Mouse (Mus musculus): ENCODE measurements around the gene Phgdh.
A peak's percentile ranks its signal among the peaks of the same experiment; 100 is the strongest.

The Phgdh gene

DNA sequence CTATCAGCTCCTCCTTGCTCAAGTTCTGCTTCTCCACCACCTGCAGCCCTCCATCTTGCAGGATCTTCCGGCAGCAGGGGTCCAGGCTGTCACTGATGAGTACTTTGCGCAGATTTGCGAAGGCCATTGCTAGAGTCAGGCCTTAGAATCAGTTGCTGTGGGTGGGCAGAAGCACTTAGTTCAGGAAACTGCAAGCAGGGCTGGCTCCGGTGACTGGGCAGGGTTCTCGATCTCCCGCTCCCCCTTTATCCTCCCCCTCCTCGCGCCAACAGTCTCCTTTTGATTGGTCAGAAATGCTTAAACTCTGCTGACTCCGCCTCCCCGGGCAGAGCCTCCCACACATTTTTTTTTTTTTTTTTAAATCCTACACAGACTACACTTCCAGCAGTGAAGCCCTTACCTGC, at the start of gene Phgdh:
Gene Phgdh, minus strand, starts transcription at position 285 of the 404 bp plus-strand sequence.
- peak; percentile 70 to 71 for DNase-seq

DNA sequence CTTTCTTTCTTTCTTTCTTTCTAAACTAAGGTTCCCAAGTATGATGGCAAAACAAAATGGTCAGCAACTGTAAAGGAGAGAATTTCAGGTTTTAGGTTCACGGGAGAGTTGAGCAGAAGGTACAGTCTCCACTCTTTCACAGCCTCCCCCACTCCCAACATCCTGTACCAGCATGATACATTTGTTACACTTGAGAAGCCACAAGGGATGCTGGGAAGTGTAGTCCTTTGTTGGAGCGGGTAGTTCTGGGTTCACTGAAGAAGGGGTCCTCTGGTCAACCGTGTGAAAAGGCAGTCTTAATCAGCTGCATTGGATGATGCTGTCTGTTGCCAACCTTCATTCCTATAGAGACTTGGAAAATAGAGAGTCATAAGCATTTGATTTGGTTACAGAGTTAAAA, 49.5 kb upstream of the Phgdh start:
- no peak for DNase-seq

DNA sequence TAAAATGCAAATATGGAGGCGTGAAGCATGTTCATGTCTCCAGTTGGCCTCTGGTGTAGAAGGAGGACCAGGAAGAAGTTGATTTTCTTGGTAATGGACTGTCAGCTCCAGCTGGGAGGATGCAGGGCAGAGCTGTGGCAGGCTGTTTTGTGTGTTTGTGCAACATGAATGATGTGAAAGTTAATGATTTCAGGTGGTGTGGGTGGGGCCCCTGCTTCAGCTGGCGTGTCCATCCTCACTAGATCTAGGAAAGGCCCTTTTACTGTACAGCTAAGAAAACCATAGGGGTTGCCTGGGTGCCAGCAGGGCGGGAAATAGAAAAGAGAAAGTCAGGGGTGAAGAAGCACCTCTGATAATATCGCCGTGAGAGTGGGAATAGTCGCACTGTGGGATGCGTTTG, 48.0 kb upstream of the Phgdh start:
- no peak for DNase-seq

DNA sequence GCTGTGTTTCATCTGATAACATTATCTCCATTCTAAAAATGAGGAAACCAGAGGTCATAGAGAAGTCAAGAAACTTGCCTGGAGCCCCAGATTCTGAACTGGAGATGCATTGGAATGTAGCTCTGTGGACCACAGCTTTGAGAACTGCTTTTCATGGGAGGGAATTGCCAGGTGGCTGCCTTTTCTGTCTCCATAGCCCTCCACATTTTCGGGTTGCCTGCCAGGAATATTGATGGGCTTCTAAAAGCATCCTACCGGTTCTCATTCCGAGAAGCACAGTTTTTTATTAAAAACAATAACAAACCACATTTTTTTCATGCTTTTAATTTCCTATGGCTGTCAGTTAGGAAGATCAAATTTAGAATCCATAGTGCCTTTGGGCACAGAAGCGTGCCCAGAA, 47.3 kb upstream of the Phgdh start:
- DNase-seq = no peak

DNA sequence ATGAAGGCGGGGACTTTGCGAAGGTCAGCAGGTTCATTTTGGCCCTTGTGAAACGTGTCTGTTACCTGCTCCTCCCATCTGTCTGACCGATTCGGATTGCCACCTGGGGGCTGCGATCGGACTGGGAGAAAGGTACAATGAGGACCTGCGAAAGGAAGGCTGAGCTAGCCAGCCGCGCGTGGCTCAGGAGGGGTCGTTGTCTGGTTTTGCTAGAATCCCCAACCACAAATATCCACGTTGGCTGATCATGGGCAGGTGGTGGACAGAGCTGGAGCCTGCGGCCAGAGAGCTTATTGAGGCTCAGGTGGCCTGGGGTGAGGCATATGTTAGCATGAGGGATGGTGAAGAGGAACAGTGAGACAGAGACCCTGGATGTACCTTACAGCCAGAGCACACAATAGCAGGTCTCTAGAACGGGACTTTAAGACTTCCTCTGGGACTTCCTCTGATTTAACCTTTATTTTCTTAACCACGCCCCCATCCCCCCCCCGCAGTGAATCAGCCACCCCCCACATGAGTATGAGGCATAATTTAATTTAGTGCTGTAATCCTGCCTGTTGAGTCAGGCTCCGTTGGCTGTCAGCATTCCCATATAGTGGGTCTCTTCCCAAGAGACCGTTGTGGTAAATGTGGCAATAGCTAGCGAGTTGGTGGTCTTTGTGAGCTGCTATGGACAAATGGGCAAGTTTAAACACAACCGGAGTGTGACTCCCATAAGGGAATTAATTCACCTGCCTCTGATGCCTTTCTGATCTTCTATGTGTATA, 43.4 kb upstream of the Phgdh start:
- DNase-seq = no peak

DNA sequence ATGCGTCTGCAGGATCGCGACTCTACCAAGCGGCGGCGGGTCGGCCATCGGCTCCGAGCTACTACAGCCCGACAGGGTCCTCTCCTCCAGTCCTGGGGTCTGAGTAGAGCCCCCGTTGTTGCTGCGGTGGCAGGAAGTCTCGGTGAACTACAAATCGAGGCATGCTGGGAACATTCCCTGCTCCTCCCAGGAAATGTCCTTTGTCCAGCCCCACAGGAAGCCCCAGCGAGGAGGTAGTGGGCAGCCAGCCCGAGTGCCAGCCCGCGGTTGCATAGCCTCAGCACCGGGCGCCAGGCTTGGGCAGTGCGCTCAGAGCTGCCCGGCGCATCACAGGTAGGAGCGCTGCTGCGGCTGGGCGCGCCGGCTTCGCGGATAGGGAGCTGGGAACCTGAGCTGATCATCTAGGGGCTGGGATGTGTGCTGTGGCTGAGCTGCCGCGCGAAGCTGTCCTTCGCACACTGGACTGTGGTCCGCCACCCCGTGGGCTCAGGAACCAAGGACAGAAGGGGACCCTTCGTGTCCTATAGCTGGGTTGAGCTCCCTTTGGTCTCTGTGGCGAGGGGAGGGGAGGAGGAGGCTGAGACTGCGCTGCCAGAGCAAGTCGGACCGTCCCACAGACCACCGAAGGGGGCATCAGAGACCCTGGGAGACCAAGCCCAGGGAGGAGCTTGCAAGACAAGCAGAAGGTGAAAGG, 42.6 kb upstream of the Phgdh start, which contains the start of gene Zfp697:
Gene Zfp697, plus strand, starts transcription at position 216 of the 694 bp plus-strand sequence.
- peak; percentile 83 to 88 for DNase-seq

DNA sequence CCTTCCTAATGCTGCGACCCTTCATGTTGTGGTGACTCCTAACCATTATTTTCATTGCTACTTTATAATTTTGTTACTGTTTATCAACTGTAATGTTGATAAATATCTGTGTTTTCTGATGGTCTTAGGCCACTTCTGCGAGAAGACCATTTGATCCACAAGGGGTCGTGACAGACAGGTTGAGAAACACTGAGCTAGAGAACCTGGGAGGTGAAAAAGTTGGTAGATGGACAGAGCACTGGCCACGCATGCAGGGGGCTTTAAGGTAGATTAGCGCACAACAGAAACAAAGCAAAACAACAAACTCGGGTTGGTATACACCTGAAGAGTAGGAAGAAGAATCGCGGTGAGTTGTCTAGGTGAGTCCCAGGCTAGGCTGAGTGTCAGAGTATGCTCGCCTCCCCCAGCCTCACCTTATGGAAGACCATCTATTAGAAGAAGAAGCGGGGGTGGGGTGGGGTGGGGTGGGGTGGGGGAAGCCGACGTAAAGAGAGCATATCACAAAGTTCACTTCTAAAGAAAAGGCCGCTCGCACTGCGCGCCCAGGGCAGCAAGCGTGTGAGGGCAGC, 42.0 kb upstream of the Phgdh start:
- no peak for DNase-seq

DNA sequence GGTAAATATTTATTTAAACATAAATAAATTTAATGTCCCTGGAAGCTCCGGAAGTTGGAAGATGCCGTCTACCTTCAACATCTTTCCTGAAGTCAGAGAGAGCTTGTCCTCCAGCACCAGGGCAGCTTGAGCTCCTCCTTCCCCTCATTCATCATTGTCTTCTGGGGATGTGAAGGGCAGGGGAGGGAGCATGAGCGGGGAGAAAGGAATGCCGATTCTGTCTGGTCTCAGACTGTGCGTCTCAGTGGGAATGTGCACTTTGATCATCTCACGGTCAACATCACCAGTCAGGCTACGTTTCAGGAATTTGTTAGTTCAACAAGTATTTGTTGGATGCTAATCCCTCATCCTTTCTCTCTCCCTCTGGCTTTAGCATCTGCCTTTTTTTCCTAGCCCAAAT, 39.4 kb upstream of the Phgdh start:
- DNase-seq = peak in 1 of 2 experiments; percentile 39

DNA sequence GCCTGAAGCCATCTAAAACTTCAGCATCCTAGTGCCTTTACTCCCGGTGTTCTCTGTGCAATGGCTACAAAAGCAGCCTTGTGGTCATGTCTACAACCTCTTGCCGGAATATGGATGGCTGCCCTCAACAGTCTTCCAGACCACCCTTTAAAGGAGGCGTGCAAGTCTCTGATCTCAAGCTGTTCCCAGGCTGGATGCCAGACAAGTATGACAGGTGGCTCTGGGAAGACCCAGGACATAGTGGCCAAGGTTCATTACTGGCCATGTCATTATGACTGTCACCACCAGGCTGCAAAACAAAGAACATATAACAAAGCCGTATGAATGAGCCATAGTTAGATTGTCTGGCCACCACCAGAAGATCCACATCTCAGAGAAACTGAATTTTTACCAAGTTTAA, 38.5 kb upstream of the Phgdh start:
- no peak for DNase-seq

DNA sequence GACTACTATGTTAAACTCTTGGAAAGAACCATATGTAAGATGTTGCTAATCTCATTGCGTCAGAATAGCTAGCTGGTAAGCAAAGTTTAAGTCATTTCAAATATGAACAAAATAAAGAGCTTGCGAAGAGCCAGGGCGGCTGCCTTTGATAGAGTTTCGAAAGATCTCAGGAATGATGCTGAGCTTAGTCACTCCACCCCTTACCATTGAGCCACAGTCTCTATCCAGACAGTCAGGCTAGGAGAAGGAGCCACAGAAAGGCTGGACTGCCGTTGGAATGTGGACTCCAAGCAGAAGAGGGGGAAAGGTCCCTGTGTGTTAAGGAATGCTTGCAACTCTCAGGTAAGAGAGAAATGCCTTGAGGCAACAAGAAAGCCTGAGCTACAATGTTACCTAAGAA, 35.2 kb upstream of the Phgdh start:
- DNase-seq = no peak

DNA sequence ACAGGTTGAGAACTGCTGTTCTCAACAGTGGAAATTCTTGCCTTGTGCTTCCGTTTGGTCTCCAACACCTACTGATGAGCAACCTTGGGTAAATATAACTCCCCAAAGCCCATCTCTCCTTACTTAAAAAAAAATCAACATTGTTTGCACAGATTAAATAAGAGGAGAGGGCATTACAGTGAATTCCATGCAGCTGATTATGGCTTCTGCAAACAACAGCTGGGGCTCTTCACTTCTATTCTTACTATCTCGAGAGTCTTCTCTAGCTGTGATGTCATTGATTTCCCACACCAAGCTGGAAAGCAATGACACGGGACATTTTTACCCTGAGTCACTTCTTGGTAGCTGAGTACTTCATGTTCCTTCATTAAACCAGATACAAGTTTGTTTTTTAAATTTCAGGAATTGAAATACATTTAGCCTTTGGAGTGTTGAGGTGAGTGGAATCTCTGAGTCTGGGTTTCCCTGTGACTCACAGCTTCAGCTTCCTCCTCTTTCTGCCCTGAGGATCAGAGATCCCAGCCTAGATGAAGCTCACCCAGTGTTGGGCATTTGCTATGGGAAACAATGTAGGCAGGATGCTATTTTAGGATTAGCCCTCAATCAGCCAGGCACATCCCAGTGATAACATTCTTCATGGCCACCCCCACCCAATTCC, 34.4 kb upstream of the Phgdh start:
- peak; percentile 53 to 72 for DNase-seq

DNA sequence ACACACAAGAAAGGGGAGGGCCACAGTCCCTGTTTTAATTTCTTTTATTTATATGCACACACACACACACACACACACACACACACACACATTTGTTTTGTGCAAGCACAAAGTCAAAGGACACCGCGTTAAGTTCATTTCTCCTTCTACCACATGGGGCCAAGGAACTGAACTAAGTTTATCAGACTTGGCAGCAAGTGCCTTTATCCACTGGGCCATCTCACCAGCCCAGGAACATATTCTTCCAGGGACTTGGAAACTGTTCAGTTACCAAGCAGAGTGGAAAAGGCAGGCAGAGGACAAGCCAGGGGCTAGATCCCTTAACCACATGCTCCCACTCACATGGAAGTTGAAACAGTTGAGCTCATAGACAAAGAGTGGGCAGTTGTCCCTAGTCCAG, 29.0 kb upstream of the Phgdh start:
- no peak for DNase-seq

DNA sequence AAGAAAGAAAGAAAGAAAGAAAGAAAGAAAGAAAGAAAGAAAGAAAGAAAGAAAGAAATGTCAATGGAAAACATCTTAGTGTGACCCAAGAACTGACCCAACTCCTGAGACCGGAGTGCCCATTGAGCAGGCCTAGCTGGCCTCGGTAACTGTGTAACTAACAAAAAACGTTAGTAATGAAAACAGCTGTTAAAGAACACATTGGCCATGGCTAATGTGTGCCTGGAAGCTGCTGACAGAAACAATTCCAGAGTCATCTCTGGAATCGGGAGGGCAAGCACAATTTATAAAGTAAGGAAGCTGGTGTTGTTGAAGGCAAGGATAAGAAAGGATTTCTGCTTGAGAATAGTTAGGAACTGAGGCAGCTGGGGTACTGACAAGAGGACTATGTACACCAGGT, 28.5 kb upstream of the Phgdh start:
- DNase-seq = no peak

DNA sequence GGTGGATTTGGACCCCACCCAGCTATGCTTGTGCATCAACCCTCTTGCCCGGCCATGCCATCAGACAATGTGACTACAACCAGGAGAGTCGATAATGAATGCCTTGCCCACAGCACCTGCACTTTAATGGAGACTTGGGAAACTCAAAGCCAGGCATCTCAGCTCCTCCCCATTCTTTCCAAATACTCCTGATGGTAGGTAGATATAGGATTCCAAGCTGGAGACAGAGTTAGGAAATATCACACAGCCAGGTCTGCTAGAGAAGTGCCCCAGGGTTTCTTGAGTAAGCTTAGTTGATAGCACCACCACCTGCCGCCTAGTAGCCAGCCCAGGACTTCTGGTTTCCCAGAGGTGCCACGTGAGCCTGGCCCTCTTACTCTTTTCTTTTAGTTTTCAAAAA, 27.0 kb upstream of the Phgdh start:
- no peak for DNase-seq

DNA sequence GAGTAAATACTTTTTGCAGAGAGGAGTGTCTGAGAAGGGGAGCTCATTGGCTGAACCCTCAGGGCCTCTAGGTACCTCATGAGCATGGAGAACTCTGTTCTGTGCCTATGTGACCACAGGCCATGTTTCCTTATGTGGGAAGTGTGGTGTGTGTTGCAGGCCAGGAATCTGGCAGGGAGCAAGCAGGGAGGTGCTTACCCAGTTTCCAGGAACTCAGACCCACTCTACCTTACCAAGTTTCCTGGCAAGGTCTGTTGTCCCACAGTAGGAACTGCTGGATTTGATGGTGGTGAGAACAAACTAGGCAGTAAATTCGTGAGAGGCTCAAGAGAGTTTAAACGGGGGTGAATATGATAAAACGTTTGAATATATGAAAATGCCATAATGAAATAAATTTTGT, 26.3 kb upstream of the Phgdh start:
- no peak for DNase-seq

DNA sequence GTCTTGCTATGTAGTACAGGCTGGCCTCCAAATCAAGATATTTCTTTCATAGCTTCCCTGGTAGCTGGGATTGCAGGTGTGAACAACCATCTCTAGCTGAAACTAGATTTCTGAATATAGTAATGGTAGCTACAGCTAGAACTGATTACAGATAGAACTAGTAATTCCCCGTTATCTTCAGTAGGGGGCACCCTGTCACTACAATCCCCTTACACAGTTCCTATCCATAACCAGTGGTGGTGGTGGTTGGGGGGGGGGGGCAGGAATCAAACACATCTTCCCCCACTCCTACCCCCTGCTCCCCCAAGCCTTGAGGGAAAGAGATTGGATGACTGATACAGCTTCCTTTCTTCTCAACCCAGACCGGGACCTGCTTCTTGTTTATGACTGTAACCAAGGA, 23.0 kb upstream of the Phgdh start:
- DNase-seq = peak in 1 of 2 experiments; percentile 43

DNA sequence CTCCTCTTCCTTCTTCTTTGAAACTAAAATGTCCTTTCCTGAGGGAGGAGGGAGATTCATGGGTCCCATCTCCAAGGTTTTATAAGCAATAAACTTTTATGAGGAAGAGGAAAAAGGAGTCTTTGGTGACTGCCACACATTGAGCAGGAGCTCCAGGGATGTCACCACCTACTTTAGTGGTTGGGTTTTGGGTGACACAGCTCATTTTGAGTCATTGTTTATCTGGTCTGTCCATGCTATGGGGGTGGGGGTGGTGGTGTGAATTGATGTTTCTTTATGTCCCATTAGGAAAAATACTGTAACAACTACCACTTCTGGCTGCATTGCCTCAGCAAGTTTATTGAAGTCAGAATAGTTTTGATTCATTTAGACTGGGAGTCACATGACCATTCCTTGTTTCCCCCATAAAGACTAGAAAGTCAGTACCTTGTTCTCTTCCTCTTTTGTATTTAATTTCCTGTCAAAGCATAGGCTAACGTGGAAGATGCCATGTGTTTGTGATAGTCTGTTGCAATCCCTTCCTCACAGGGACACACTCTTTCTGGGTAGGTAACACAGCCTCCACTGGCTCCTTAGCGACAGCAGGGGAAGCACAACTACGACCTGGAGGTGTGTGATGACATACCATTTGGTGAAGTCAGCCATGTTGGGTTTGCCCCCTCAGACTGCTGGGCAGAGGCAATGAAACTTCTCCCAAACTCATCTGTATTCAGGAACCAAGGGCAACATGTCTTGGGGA, 17.0 kb upstream of the Phgdh start:
- no peak for DNase-seq

DNA sequence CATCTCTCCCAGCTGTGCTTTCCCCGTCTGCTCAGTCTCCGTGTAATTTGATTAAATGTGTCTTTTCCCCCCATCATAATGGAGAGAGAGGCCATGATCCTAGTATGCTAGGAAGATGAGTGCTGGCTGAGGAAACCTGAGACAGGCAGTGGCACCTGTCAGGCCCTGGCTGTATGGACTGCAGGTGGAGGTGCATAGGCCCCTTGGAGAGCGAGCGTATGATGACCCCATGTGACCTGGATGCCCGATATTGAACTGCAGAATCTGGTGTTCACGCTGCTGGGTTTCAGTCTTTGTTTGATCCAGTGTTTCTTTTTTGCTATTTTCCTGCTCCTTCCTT, 16.2 kb upstream of the Phgdh start:
- DNase-seq = no peak

DNA sequence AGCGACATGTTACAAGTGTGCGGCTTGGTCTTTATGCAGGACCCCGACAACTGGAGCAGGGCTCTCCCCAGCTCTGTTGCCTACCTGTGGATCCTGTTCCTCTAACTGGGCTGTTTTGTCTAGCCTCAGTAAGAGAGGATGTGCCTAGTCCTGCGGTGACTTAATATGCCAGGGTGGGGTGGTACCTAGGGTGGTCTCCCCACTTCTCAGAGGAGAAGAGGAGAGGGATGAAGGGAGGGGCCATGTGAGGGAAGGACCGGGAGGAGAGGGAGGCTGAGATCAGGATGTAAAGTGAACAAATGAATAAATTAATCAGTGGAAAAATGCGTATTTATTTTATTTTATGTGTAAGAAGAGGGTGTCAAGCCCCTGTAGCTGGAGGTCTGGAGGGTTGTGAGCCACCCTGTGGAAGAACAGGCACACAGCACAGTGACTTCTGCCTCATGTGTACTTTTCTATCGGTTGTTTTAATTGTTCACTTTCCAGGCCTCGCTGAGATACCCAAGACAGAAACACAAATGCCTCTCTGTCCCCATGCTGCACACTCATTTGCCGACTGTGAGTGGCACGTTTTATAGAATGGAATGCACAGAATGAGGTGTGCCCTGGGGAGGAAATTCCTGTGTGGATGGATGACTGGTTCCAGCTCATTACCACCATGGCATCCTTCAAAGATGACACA, 15.7 kb upstream of the Phgdh start:
- DNase-seq = no peak

DNA sequence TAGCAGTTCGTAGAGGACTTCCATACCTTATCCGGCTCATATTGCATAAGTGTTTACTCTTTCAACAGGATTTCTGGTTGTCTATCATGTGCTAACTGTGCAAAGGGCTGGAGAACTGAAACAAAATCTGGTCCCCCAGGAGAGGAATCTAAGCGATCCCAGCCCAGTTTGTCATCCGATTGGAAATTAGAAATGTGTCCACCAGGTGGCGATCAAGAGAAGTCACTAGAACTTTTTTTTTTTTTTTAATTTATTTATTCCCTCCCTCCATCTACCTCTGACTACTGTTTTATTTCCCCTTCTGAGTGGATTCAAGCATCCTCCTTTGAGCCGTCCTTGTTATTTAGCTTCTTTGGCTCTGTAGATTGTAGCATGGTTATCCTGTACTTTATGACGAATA, 14.1 kb upstream of the Phgdh start:
- peak; percentile 33 to 58 for DNase-seq

DNA sequence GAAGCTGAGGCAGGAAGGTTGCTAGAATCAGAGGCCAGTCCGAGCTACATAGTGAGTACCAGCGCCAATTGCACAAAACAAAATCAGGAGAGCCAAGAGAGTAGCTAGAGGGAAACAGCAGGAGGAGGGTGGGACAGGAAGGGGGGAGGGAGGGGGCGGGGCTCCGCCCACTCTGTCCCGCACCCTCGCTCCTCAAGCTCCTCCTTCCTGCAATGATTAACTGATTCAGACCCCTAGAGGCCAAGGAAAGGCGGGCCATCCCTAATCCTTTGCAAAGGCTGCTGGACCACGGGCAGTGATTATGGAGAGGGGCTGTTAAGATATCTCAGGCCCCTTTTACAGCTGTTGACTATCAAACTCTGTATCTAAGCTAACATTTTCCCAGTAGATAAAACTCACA, 8.9 kb upstream of the Phgdh start:
- DNase-seq = no peak

DNA sequence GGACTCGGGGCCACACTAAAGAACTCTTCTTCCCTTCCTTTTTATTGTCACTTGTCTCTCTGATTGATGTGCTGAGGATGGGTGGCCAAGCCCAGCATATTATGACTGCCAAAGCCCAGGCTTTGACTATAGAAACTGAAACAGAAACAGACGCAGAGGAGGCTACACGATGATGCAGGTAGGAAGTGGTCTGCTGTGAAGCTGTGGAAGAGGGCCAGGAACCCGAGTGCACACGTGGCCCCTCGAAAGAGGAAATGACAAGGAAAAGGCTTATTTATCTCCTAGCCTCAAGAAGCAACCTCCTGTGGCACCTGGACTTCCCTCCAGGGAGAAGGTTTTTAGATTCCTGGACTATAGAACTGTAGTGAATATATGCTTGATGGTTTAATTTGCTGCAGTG, 8.3 kb upstream of the Phgdh start:
- no peak for DNase-seq

Measured in lung, adult 18-20 months (tissue).